Mouse (Mus musculus) liver, adult 2 months (tissue): ENCODE measurements around the gene Thap3. TPM values are rescaled to one million over a fixed set of nuclear protein-coding genes. Genes with fewer than 3 reads are reported as not detected.
A peak's percentile ranks its signal among the peaks of the same experiment; 100 is the strongest.
"Not testable (repeated sequence)": the region's sequence is repeated elsewhere in the genome, so short reads cannot be mapped to it uniquely, and the experiment has no call there.

ENCODE experiments used
- DNase-seq: peaks from one replicate; pipeline ENCODE4 v3.0.0-alpha.2; 2011; ENCODE audit warnings: low read depth, low spot score; ENCODE audit errors: extremely low read depth
- H3K27ac ChIP-seq: fragments of 200-500 bp; replicated peaks from 2 replicates; pipeline ENCODE4 v1.5.1; 2012; ENCODE audit warnings: low read depth, mild to moderate bottlenecking, control low read depth, inconsistent platforms, low read length; ENCODE audit not compliant: insufficient read depth
- H3K27me3 ChIP-seq: fragments of 200-500 bp; 2 replicates; pipeline ENCODE4 v1.6.1; 2012; ENCODE audit warnings: mild to moderate bottlenecking, moderate library complexity, low read length, inconsistent platforms; ENCODE audit not compliant: control insufficient read depth, insufficient read depth
- H3K36me3 ChIP-seq: fragments of 200-500 bp; 2 replicates; pipeline ENCODE4 v1.6.1; 2012; ENCODE audit warnings: low read length, inconsistent platforms; ENCODE audit not compliant: control insufficient read depth, insufficient read depth
- H3K4me1 ChIP-seq: fragments of 200-500 bp; 2 replicates; pipeline ENCODE4 v1.6.1; 2011; ENCODE audit warnings: low read length; ENCODE audit not compliant: control insufficient read depth, insufficient read depth
- H3K4me3 ChIP-seq: fragments of 200-500 bp; 2 replicates; pipeline ENCODE4 v1.5.1; 2011; ENCODE audit warnings: low read depth, mild to moderate bottlenecking, control low read depth, low read length, moderate library complexity; ENCODE audit not compliant: insufficient read depth
- H3K79me2 ChIP-seq: fragments of 200-500 bp; 2 replicates; pipeline ENCODE4 v1.6.1; 2012; ENCODE audit warnings: inconsistent platforms, mild to moderate bottlenecking, low read length, moderate library complexity; ENCODE audit not compliant: control insufficient read depth, insufficient read depth
- H3K9ac ChIP-seq: fragments of 200-500 bp; 2 replicates; pipeline ENCODE4 v1.6.1; 2012; ENCODE audit warnings: low read depth, mild to moderate bottlenecking, control low read depth, inconsistent platforms, low read length
- CTCF ChIP-seq: fragments of 200-500 bp; IDR thresholded peaks from 2 replicates; pipeline ENCODE4 v1.5.1; 2011; ENCODE audit warnings: low read depth, low read length, control low read depth
- POLR2A ChIP-seq: fragments of 200-500 bp; IDR thresholded peaks from 2 replicates; pipeline ENCODE4 v1.6.1; 2011; ENCODE audit warnings: low read length, control low read depth; ENCODE audit not compliant: insufficient read depth; ENCODE audit errors: extremely low read depth
- WGBS: fragments of 180-500 bp; shearing (Covaris S2); methylation state at CpG from one replicate; pipeline ENCODE4 v1.1.7; 2018; 5-methylcytosine and 5-hydroxymethylcytosine counted together
- polyA plus RNA-seq: library from polyadenylated mRNA; depleted of rRNA; stranded (reverse); fragments of >200 nt; gene quantifications from 2 replicates; pipeline ENCODE4 v1.2.3, GENCODE M21; 2012; rRNA removed
- total RNA-seq: library from RNA; depleted of rRNA; stranded (reverse); fragments of >200 nt; gene quantifications from 2 replicates; pipeline ENCODE4 v1.2.3, GENCODE M21; 2014; rRNA removed

Gene Thap3
- total RNA-seq: 7.9 and 8.0 TPM in 2 replicates
- 20.8 and 24.1 TPM in 2 replicates for polyA plus RNA-seq

GRCm38 (mm10) chr4:151988342-151989109, at the start of gene Thap3:
TSS of gene Thap3 (minus strand) at chr4:151988997.
- Histone ChIP-seq H3K4me1 (peaks cover 7% of the 10 kb centered on the region), H3K27ac (peak within 1 kb of the TSS; percentile 51), H3K4me3 (peak within 1 kb of the TSS; percentile 92), H3K9ac (peak within 1 kb of the TSS; percentile 91), H3K79me2 (peaks cover 10% of the 10 kb centered on the region; the same call in 1 of the 2 replicates), H3K27me3 (no peaks in the 10 kb centered on the region), H3K36me3 (no peaks in the 10 kb centered on the region; the same call in 1 of the 2 replicates)
- under 1% methylated on average over 53 of the region's 54 CpGs for WGBS
- DNase-seq: peak; percentile 51
- 0 out of 2 replicates have a peak, but pooled peaks have one; percentile 29 for TF ChIP-seq POLR2A
- no peak for TF ChIP-seq CTCF

GRCm38 (mm10) chr4:152038225-152038984, 49.6 kb upstream of the Thap3 start, which contains the start of gene Tas1r1:
TSS of gene Tas1r1 (minus strand) at chr4:152038568.
- no peak for DNase-seq
- Histone ChIP-seq H3K9ac (peak within 1 kb of the TSS; percentile 97), H3K27me3 (no peaks in the 10 kb centered on the region), H3K27ac (no peak within 1 kb of the TSS; the same call in 1 of the 2 replicates), H3K36me3 (peaks cover 5% of the 10 kb centered on the region), H3K79me2 (peaks cover 21% of the 10 kb centered on the region), H3K4me3 (peak within 1 kb of the TSS; percentile 97), H3K4me1 (peaks cover 7% of the 10 kb centered on the region; the same call in 1 of the 2 replicates)
- 57% methylated on average over 10 of the region's 10 CpGs for WGBS
- no peak for TF ChIP-seq POLR2A
- TF ChIP-seq CTCF: no peak

GRCm38 (mm10) chr4:152036464-152036863, 47.7 kb upstream of the Thap3 start:
- not testable (repeated sequence) for H3K4me1 ChIP-seq, H3K27ac ChIP-seq, H3K27me3 ChIP-seq, H3K36me3 ChIP-seq, DNase-seq, H3K4me3 ChIP-seq, H3K9ac ChIP-seq
- TF ChIP-seq CTCF: peak; percentile 28; the same call in 1 of the 2 replicates
- H3K79me2 ChIP-seq: peaks cover 15% of the 10 kb centered on the region
- WGBS: 92% methylated on average over 6 of the region's 6 CpGs

GRCm38 (mm10) chr4:152032922-152033321, 44.1 kb upstream of the Thap3 start:
- no peak overlapping the region for H3K9ac ChIP-seq
- WGBS: 90% methylated on average over 13 of the region's 13 CpGs

GRCm38 (mm10) chr4:152029997-152030396, 41.2 kb upstream of the Thap3 start:
- H3K9ac ChIP-seq: no peak overlapping the region
- peaks cover 14% of the 10 kb centered on the region for H3K79me2 ChIP-seq
- no peaks in the 10 kb centered on the region for H3K36me3 ChIP-seq
- H3K4me3 ChIP-seq: no peak overlapping the region
- peaks cover 19% of the 10 kb centered on the region for H3K4me1 ChIP-seq
- no peak for DNase-seq
- no peaks in the 10 kb centered on the region for H3K27me3 ChIP-seq
- 92% methylated on average over 4 of the region's 4 CpGs for WGBS
- TF ChIP-seq CTCF (no peak), POLR2A (no peak)
- no peak overlapping the region for H3K27ac ChIP-seq

More at GRCm38 (mm10) chr4:152032922-152033321, 44.1 kb upstream of the Thap3 start:
- Histone ChIP-seq H3K27ac (no peak overlapping the region), H3K36me3 (no peaks in the 10 kb centered on the region), H3K4me3 (no peak overlapping the region), H3K79me2 (no peaks in the 10 kb centered on the region), H3K27me3 (no peaks in the 10 kb centered on the region), H3K4me1 (peaks cover 3% of the 10 kb centered on the region)
- no peak for TF ChIP-seq POLR2A
- TF ChIP-seq CTCF: no peak
- DNase-seq: no peak
